ENCODE assay signal across 8 mouse cellular contexts in genomic region chr5:52742112-52742813, GRCm38 (mm10). TPM values are rescaled to one million over a fixed set of nuclear protein-coding genes. Genes with fewer than 3 reads are reported as not detected.
A peak's percentile ranks its signal among the peaks of the same experiment; 100 is the strongest.
DNase-seq lines count a peak whose midpoint lies in the region; ATAC-seq and TF ChIP-seq lines count a peak whose summit lies in the region.

No protein-coding gene starts in this region.

- peak; percentile 6; the same call in 1 of the 2 replicates for TF ChIP-seq CTCF in spleen, adult 2 months (IDR thresholded peaks at IDR 0.05; ENCODE audit: extremely low read depth, insufficient read depth, insufficient read length, insufficient replicate concordance)

- H3K4me1 ChIP-seq in erythroblast, embryonic 14.5 days (ENCODE audit: control insufficient read depth) = peaks cover 29% of the 10 kb centered on the region
- H3K4me1 ChIP-seq in spleen, adult 2 months (ENCODE audit: control insufficient read depth, insufficient read depth, insufficient read length) = no peaks in the 10 kb centered on the region; the same call in 1 of the 2 replicates

- no peak for TF ChIP-seq POLR2A in spleen, adult 2 months (IDR thresholded peaks at IDR 0.05; ENCODE audit: low read depth, low read length)

- peak overlapping the region; percentile 99 for H3K4me3 ChIP-seq in erythroblast, embryonic 14.5 days (replicated peaks)
- peak overlapping the region; percentile 61 for H3K4me3 ChIP-seq in spleen, adult 2 months (ENCODE audit: extremely low read depth, insufficient read depth, insufficient read length)

- H3K9me3 ChIP-seq in erythroblast, embryonic 14.5 days (ENCODE audit: control insufficient read depth, low read length) = no peaks in the 10 kb centered on the region

- peak overlapping the region; percentile 6; the same call in 1 of the 2 replicates for H3K27ac ChIP-seq in spleen, adult 2 months (ENCODE audit: insufficient read depth, low read length)

- no peaks in the 10 kb centered on the region for H3K27me3 ChIP-seq in erythroblast, embryonic 14.5 days (ENCODE audit: control insufficient read depth)
- H3K27me3 ChIP-seq in spleen, adult 2 months (ENCODE audit: control insufficient read depth, insufficient read depth, low read length) = no peaks in the 10 kb centered on the region

- intact Hi-C loops in heart, postnatal 25 days (cut with DNase I) = no loop called here

- DNase-seq in cerebellum, postnatal 10 days = peak; percentile 26 to 33
- no peak for DNase-seq in cerebellum, adult 8-10 months
- DNase-seq in adipocyte (ENCODE audit: low spot score) = peak; percentile 71
- peak; percentile 5 for DNase-seq in heart, postnatal 25 days (ENCODE audit: low spot score)
- peak; percentile 54 to 79 for DNase-seq in kidney, postnatal 36 days
- DNase-seq in spleen, adult 2 months (ENCODE audit: low read depth in 1 of 2, low spot score in 2 of 2) = peak; percentile 17 to 40

- WGBS in spleen, adult 2 months = 3% methylated on average over 17 of the region's 17 CpGs

- peak; percentile 83 for ATAC-seq in megakaryocyte, adult 5-6 weeks (ENCODE audit: poor library complexity, severe bottlenecking)

- peaks cover 4% of the 10 kb centered on the region for H3K36me3 ChIP-seq in erythroblast, embryonic 14.5 days (ENCODE audit: control insufficient read depth)
- H3K36me3 ChIP-seq in spleen, adult 2 months (ENCODE audit: control insufficient read depth, insufficient read depth, low read length) = no peaks in the 10 kb centered on the region

RNA-seq across cellular contexts. Expression of gene Pi4k2b, which starts 0.9 kb away (rescaled TPM):
- 1.9 and 3.2 TPM in 2 replicates for polyA plus RNA-seq in erythroblast, embryonic 14.5 days (2012)
- total RNA-seq in heart, postnatal 25 days (2021) = 1 to 10 TPM; 2.3 to 3.0 TPM
- total RNA-seq in megakaryocyte, adult 5-6 weeks (2015) = 15.0 and 16.1 TPM in 2 replicates
- 12.2 and 17.2 TPM in 2 replicates for total RNA-seq in megakaryocyte, adult 5-6 weeks (2017)
- polyA plus RNA-seq in spleen, adult 2 months (2012; rRNA removed) = 4.5 and 9.4 TPM in 2 replicates

RNA-seq across cellular contexts. Expression of gene Zcchc4, which starts 32.9 kb away (rescaled TPM):
- 0.07 and 0.20 TPM in 2 replicates for polyA plus RNA-seq in erythroblast, embryonic 14.5 days (2012)
- 1 to 10 TPM; 4.7 to 5.6 TPM for total RNA-seq in heart, postnatal 25 days (2021)
- total RNA-seq in megakaryocyte, adult 5-6 weeks (2015) = 12.1 and 16.4 TPM in 2 replicates
- total RNA-seq in megakaryocyte, adult 5-6 weeks (2017) = 9.2 and 11.8 TPM in 2 replicates
- 5.0 and 5.2 TPM in 2 replicates for polyA plus RNA-seq in spleen, adult 2 months (2012; rRNA removed)
